Mouse (Mus musculus) spleen, adult 2 months (tissue): ENCODE results near the gene Itsn1.

Experiments
- CTCF ChIP-seq: fragments of 200-500 bp; IDR thresholded peaks from 2 replicates; pipeline ENCODE4 v1.5.1; 2011; ENCODE audit warnings: mild to moderate bottlenecking, inconsistent platforms; ENCODE audit not compliant: insufficient read depth, insufficient read length, insufficient replicate concordance; ENCODE audit errors: extremely low read depth
- POLR2A ChIP-seq: fragments of 200-500 bp; IDR thresholded peaks from 2 replicates; pipeline ENCODE4 v1.6.1; 2011; ENCODE audit warnings: low read depth, low read length, inconsistent platforms

GRCm38 (mm10) chr16:91801426-91801825 is 72.3 kb downstream of the Itsn1 start:
- TF ChIP-seq POLR2A (no peak), CTCF (no peak)
